Mouse (Mus musculus) embryonic fibroblast, embryonic 13.5 days (primary cell): ENCODE measurements around the gene Nrxn1.

Experiments used
- CTCF ChIP-seq: IDR thresholded peaks from 2 replicates; pipeline ENCODE4 v1.5.1; 2011; ENCODE audit warnings: mild to moderate bottlenecking, control low read depth, low read length, moderate library complexity, borderline replicate concordance; ENCODE audit not compliant: insufficient read depth
- POLR2A ChIP-seq: IDR thresholded peaks from 2 replicates; pipeline ENCODE4 v1.6.1; 2011; ENCODE audit warnings: low read depth, mild to moderate bottlenecking, control low read depth, low read length, moderate library complexity

GRCm38 (mm10) chr17:90060168-90060567, 1032.7 kb downstream of the Nrxn1 start:
- TF ChIP-seq CTCF (no peak), POLR2A (no peak)
